Mouse (Mus musculus): Measurements from ENCODE around the gene 4931440F15Rik. TPM values are rescaled to one million over a fixed set of nuclear protein-coding genes. Genes with fewer than 3 reads are reported as not detected.

4931440F15Rik gene
- total RNA-seq, 2 experiments from 2014 or later = 2.2 to 3.7 TPM

DNA sequence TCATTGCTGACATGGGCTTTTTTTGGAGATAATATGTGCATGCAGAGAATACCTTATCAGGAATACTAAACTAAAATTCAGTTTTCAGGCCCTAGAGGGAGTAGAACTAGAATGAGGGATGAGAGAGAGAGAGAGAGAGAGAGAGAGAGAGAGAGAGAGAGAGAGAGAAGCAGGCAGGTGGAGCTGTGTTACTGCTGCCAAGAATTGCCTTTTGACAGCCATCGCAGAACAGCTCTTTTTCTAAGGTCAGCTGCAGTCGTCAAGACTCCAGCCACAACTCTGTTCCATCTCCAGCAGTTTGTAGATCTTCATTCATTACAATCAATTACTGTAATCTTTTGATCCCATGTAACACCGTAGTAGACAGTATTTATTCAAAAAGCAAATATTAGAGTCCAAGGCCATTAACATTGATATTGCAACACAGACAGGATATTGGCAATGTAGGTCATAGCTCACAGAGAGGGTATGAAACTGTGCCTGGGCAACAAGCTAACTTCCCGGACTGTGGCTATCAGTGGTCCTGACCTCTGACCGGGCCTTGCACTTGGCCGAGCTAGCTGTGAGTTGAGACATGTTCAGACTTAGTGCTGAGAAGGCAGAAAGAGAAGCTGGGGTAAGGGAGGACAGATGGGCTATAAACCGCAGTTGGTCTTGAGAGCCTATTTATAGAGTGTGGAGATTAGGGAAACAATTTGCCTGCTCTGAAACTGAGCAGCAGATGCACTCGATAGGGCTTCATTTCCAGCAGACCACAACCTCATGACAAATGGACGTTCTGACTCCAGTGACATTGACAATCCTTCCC, 17.1 kb downstream of the 4931440F15Rik start:
- DNase-seq (ENCODE audit: low spot score in 2 of 2) = no peak
- intact Hi-C loops (cut with DNase I) = no loop called here

DNA sequence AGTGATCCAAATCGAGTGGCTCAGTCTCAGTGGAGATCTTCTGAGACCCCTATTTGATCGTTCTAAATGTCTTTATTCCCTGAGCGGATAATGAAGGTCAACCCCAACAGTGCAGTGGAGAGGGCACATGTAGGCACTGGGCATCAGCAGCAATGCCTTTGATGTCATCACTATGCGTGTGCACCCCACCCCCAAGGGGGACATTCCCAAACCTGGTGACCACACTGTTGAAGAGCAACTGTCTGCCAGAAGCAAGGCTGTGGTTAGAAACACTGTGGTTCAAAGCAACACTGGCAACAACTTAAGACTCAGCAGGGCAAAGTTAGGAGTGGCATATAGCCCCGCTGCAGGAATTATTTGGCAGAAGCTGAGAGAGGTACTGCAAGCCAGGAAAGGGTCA, 18.1 kb downstream of the 4931440F15Rik start:
- intact Hi-C loops (cut with DNase I) = no loop called here
- no peak for DNase-seq (ENCODE audit: low spot score in 2 of 2)

DNA sequence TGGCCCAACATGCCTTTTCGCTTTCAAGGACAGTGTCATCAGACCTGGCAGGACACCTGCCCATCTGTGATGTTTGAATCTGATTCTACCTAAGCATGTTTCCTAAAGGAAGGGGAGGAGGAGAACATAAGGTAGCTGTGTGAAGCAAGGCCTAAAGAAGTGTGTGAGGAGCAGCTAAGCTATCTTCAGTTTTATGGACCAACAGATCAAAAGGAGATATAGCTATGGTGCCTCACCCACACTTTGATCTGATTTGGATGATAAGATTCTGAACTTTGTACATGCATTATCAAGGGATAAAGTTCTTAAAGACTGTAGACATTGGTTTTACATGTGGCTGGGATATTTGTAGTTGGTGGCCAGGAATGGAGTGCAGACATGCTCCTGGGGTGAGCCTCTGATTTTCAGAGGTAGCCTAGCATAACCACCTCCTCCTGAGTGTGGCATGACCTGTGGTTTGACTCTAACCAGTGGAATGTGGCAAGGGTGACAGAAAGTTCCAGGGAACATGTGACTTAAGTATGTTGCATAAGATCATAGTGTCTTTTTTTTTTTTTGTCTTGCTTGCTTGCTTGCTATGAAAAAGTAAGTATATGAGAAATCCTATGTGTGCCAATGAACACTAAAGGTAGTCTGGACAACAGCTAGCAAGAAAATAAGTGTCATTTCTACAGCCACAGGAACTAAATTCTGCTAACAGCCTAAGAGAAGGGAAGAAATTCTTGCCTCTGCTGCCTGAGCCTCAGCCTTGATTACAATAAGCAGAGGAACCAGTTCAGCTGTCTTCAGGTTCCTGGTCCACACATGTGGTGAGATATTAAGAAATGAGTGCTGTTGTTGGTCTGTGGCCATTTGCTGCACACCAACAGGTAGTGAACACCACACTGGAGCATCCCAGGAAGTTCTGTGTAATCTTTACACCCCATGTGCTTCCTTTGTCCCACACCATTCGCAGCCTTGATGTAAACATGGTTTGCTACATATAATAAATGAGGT, 23.7 kb downstream of the 4931440F15Rik start:
- no peak for DNase-seq (ENCODE audit: low spot score in 2 of 2)
- intact Hi-C loops (cut with DNase I) = no loop called here

DNA sequence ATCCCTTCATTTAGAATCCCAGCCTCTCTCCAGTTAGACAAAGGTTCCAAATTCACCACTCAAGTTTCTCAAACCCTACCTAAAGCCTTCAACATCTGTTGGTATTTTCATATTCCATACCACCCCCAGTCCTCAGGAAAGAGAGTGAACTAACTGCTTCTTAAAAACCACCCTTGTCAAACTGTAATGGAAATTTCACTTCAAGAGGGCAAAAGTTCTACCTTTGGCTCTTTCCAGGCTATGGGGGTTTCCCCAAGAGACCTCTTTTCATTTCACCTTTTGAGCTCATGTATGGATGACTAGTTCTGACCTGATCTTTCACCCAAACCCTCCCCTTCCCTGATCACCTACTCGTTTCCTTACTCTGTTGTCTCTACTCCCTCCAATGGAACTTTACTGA, 25.6 kb downstream of the 4931440F15Rik start:
- no peak for DNase-seq (ENCODE audit: low spot score in 2 of 2)
- intact Hi-C loops (cut with DNase I) = no loop called here

DNA sequence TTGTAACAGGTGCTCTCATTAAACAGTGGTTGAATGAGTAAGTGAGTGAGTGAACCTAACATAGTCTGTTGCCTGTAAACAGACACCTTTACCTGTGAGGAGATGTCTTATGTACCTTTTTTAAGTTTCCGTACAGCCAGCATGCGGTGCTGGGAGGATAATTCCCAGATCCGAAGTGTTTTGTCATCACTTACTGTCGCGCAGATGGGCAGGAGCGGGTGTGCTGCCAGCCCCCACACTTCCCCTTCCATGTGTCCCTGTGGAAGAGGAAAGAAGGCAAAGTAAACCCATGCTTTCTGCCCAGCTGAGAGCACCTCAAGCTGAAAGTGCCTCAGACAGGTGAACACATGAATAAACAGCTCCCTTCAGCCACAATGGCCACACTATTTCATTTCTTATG, 30.4 kb downstream of the 4931440F15Rik start:
- peak; percentile 69 to 71 for DNase-seq (ENCODE audit: low spot score in 2 of 2)

DNA sequence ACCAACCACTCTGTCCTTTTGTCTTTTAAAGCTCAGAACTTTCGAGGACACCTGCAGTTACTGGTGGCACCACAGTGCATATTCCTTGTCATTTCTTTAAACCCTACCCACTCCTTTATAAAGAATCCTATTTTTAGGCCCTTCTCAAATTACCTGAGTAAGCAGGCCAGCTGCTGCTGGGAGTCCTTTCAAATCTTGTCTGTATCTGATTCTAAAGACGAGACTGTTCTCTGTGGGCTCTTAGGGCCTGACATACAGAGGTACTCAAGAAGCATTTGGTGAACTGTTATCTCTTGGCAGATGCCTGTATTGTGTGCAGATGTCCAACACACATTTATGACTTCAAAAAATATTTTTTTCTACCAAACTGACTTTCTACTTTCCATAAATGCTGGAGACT, 31.0 kb downstream of the 4931440F15Rik start:
- DNase-seq (ENCODE audit: low spot score in 2 of 2) = no peak
- intact Hi-C loops (cut with DNase I) = no loop called here

More for the DNA sequence above, 30.4 kb downstream of the 4931440F15Rik start:
- intact Hi-C loops (cut with DNase I) = no loop called here

DNA sequence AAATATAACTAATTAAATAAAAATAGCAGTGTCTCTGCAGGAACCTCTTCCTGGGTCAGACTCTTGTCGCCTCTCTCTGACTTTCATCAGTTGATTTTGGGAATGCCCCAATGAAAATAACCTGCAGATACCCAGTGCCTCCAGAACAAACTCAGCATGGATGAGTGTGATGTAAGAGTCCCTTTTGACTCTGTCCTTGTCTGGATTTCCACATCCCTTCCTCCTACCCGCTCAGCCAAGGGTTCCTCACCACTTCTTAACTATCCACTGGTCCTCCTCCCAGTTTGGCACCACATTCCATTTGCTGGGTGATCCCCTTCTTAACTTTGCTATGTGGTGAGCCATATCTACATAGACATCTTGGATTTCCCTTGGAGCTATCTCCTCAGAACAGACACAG, 34.7 kb downstream of the 4931440F15Rik start:
- intact Hi-C loops (cut with DNase I) = no loop called here
- DNase-seq (ENCODE audit: low spot score in 2 of 2) = no peak

DNA sequence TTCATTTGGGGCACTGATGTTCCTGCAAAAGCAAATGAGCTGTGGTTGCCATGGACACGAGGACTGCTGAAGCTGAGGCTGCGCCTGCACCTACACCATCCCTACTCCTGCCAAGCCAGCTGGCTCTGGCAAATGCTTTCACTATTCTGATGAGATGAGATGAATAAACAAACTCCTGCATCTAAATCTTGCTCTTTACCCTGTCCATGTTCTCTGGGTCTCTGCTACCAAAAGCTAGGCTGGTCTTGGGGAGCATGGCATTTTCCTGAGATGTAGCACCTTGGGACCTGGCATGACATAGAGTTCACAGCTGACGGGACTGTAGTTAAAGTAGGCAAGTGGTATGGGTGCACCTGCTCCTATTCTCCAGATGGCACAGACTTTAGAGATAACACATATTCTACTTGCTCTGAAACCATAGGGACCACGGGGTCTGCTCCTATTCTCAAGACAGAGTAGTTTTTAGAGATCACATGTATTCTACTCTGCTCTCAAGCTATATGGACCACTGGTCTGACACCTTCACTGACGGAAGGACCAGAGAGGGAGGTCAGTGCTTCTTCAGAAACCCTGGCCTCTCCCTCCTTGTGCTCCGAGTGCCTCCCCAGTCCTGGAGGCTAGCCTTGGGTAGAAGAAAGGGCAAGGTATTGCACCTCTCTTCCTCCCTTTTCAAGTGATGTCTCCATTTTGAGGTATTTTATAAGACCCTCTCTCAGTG, 36.4 kb downstream of the 4931440F15Rik start:
- DNase-seq (ENCODE audit: low spot score in 2 of 2) = peak; percentile 86 to 87
- intact Hi-C loops (cut with DNase I) = loop anchor here (2.0 to 5.0 kb wide), 2 partner anchors 22 to 72 kb away; no protein-coding TSS in a partner anchor

DNA sequence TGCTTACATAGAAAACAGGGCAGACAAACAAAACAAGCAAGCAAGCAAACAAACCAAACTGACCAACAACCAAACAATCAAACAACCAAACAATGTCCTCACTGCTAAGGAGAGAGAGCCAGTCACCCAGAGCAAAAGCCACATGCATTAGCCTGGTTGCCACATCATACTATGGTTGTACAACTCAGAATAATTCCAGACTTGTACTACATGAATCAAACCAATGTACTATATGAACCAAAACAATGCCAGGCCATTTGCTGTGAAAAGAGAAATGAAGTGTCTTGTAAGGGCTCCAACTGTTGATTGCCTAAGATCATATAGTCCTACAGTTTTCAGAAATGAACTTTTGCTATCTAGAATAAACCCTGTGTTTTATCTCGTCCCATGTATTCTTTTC, 37.0 kb downstream of the 4931440F15Rik start:
- intact Hi-C loops (cut with DNase I) = loop anchor here (2.0 to 5.0 kb wide), 2 partner anchors 22 to 71 kb away; no protein-coding TSS in a partner anchor
- DNase-seq (ENCODE audit: low spot score in 2 of 2) = no peak

DNA sequence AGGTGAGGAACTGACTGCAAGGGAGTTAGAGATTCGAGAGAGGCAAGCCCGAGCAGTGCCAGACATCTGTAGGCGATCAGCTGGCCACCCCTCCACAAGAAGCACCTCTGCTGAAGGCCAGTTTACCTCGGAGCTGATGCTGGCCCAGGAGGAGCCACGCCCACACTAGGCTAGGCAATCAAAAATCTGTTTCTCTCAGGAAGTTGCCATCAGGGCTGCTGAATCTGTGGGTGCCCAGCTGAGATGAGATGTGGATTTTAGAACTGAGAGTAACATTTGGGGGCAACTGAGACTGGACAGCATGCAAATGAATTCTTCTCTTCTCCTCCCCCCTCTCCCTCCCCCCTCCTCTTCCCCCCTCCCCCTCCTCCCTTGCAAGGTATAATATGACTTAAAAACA, 38.0 kb downstream of the 4931440F15Rik start:
- no peak for DNase-seq (ENCODE audit: low spot score in 2 of 2)
- intact Hi-C loops (cut with DNase I) = loop anchor here (5.0 kb wide), 1 partner anchor 70 kb away; no protein-coding TSS in a partner anchor

DNA sequence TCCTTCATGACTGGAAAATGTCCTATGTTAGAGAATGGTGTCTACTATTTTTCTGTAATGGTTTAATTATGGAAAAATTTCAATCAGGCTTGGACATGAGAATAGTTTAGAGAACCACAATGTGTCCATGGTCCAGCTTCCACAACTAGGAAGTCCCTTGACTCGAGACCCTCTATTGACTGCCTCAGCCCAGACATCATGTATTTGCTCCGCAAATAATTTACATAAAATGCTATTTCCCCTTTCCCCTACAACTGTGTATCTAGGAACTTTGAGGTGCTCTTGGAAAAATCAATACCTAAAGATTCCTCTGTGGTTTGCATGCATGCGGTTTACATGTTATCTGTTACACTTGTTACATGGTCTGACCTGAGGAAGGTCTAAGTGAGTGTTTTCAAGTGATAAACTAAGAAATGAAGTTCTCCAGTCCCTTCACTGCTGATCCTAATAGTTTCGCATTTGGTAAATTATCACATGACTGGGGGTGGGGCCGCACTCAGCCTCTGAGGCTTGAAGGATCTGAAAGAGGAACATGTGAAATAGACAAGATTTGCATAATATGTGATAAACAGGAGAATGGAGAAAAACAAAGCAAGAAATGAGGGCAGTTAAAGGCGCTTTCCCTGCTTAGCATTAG, 38.8 kb downstream of the 4931440F15Rik start:
- DNase-seq (ENCODE audit: low spot score in 2 of 2) = no peak
- intact Hi-C loops (cut with DNase I) = loop anchor here (5.0 kb wide), 1 partner anchor 69 kb away; no protein-coding TSS in a partner anchor

DNA sequence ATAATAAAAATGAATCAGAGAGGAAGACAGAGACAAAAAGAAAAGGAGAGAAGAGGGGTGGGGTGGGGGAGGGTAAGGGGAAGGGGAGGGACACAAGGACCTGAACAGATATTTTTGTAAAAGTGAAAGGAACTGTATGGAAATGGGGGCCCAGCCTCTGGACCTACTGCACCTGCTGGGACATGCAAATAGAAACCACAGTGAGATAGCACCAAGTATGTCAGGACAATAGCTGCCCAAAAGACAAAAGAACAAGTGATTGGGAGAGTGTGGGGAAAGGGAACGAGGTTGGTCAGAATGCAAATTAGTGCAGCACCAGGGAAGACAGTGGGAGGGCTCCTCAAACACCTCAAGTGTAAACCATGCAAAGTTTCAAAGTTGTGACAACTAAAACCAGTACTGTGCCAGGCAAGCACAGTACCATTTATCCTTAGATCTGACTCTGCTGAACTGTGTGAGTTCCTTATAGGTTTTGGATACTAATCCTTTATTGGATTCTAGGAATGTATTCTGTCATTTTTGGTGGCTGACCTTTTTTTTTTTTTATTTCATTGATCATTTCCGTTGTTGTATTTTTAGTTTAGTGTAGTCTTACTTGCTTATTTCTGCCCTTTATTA, 46.0 kb downstream of the 4931440F15Rik start:
- DNase-seq (ENCODE audit: low spot score in 2 of 2) = no peak
- intact Hi-C loops (cut with DNase I) = no loop called here

DNA sequence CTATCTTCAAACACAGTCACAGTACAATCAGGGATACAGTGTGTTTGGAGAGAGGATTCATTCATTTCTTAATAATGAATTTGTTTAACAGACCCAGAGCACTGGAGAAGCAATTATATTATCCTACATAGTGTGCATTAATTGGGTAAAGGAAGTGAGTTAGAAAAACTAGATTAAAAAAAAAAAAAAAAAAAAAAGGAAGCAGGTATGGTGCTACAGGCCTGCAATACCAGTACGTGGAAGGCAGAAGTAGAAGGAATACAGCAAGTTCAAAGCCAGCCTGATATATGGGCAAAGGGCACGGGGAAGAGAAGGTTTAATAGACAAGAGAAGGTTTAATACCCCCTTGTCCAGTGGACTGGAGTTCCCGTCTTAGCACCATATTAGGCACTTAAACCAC, 46.5 kb downstream of the 4931440F15Rik start:
- intact Hi-C loops (cut with DNase I) = no loop called here

DNA sequence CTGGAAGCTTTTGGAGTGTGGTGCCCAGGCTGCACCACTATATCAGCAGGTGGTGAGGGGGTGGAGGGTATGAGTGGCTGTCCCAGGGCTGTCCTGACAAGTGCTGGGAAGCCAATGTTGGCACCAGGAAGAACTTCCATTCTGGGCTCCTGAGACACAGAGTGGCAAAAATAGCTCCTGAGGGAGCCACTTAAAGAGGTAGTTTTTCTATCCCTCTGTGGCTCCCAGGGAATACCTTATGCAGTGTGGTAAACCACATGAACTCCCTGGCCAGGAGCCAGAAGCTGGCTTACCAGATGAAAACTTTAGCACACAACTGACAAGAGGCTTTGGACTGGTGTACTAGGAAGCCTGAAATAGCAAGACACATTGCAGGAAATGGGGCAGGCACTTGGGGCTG, 47.5 kb downstream of the 4931440F15Rik start:
- peak; percentile 69 to 80 for DNase-seq (ENCODE audit: low spot score in 2 of 2)
- intact Hi-C loops (cut with DNase I) = no loop called here

More for the DNA sequence above, 46.5 kb downstream of the 4931440F15Rik start:
- DNase-seq (ENCODE audit: low spot score in 2 of 2) = no peak

DNA sequence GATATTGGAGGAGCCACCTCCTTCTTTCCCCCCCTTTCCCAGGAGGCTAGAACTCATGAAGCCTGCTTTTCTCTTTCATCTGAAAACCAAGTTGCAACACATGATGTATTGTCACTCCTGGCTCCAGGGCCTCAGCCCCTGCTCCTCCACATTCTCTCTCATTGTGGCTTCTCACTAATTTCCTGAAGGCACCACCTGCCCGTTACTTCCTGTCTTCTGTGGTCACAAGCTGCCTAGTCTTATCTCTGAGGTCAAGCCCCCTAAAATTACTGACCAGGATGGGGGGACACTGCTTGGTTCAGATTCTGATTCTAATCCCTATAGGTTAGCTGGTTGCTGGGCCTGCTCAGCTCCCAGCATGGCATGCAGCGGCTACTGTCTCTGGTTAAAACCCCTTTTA, 50.7 kb downstream of the 4931440F15Rik start:
- intact Hi-C loops (cut with DNase I) = no loop called here
- DNase-seq (ENCODE audit: low spot score in 2 of 2) = no peak

DNA sequence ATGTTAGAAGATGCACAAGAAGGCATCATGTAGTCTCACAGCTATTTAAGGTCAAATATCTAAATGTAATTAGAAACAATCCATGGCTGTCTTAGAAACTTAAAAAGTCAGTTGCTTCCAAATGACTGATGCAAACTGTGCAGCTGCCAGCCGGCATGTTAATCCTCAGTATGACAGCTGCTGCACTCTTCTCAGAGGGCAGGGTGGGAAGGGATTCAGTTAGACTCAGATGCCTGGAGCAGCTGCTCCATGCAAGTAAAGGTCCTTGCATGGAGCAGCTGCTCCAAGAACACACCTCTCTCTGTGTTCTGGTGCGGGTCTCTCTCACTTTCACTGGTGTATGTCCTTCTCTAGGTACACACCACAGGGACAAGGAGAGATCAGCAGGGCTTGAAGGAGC, 51.2 kb downstream of the 4931440F15Rik start:
- intact Hi-C loops (cut with DNase I) = no loop called here
- DNase-seq (ENCODE audit: low spot score in 2 of 2) = no peak
